Mouse (Mus musculus): ENCODE measurements around the gene Clint1. TPM values are rescaled to one million over a fixed set of nuclear protein-coding genes. Genes with fewer than 3 reads are reported as not detected.

The Clint1 gene
- polyA plus RNA-seq, 1 experiment from 2014 or later: 72.7 TPM

- Histone ChIP-seq H3K4me3 (ENCODE audit: low read depth, low read length) (no peak overlapping the region), H3K36me3 (ENCODE audit: insufficient read depth) (peaks cover 71% of the 10 kb centered on the region), H3K9ac (no peak overlapping the region), H3K4me2 (no peak overlapping the region), H3K27me3 (ENCODE audit: insufficient read depth, low read length) (no peaks in the 10 kb centered on the region), H3K27ac (ENCODE audit: low read depth) (no peak overlapping the region), H3K9me3 (ENCODE audit: low read depth, low read length) (no peaks in the 10 kb centered on the region), H3K4me1 (ENCODE audit: insufficient read depth) (no peaks in the 10 kb centered on the region)
- 96% methylated on average over 7 of the region's 7 CpGs for WGBS
- DNase-seq (no peak), ATAC-seq (ENCODE audit: insufficient read depth) (no peak)
- TF ChIP-seq CTCF (IDR thresholded peaks at IDR 0.05; ENCODE audit: low read depth): no peak
Measured at GRCm38 (mm10) chr11:45908894-45909293, 57.0 kb downstream of the Clint1 start.

- no peak overlapping the region for H3K27ac ChIP-seq (ENCODE audit: low read depth)
- no peak overlapping the region for H3K4me3 ChIP-seq (ENCODE audit: low read depth, low read length)
- no peak for ATAC-seq (ENCODE audit: insufficient read depth)
- H3K36me3 ChIP-seq (ENCODE audit: insufficient read depth): peaks cover 64% of the 10 kb centered on the region
- no peak for TF ChIP-seq CTCF (IDR thresholded peaks at IDR 0.05; ENCODE audit: low read depth)
- H3K9ac ChIP-seq: no peak overlapping the region
- no peaks in the 10 kb centered on the region for H3K4me1 ChIP-seq (ENCODE audit: insufficient read depth)
- WGBS: 90% methylated on average over 5 of the region's 5 CpGs
- H3K27me3 ChIP-seq (ENCODE audit: insufficient read depth, low read length): no peaks in the 10 kb centered on the region
- no peak for DNase-seq
- no peaks in the 10 kb centered on the region for H3K9me3 ChIP-seq (ENCODE audit: low read depth, low read length)
- no peak overlapping the region for H3K4me2 ChIP-seq
Measured at GRCm38 (mm10) chr11:45910701-45911100, 58.9 kb downstream of the Clint1 start.

DNA sequence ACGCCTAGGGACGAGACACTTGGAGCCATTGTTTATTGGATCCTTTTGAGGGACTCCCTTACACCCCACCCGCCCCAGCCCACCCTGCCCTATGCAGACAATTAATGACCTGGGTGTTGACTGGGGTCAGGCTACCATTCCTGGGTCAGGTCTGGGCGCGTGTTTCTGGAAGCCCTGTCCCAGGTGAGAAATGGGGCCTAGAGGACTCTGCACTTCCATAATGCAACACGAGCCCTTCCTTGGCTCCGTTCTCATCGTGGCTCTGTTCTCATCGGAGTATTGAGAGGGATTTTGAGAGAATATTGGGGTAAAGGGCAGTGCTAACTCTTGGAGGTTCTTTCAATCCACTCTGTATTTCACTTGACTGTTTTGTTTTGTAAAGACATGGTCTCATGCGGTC is 64.3 kb downstream of the Clint1 start:
- H3K4me2 ChIP-seq: no peak overlapping the region
- 78% methylated on average over 10 of the region's 10 CpGs for WGBS

GRCm38 (mm10) chr11:45918018-45918417 is 66.2 kb downstream of the Clint1 start:
- ATAC-seq (ENCODE audit: insufficient read depth) (no peak), DNase-seq (no peak)
- Histone ChIP-seq H3K36me3 (ENCODE audit: insufficient read depth) (no peaks in the 10 kb centered on the region), H3K9me3 (ENCODE audit: low read depth, low read length) (no peaks in the 10 kb centered on the region), H3K9ac (no peak overlapping the region), H3K27ac (ENCODE audit: low read depth) (no peak overlapping the region), H3K4me3 (ENCODE audit: low read depth, low read length) (no peak overlapping the region), H3K4me2 (no peak overlapping the region), H3K27me3 (ENCODE audit: insufficient read depth, low read length) (no peaks in the 10 kb centered on the region), H3K4me1 (ENCODE audit: insufficient read depth) (no peaks in the 10 kb centered on the region)
- 87% methylated on average over 6 of the region's 6 CpGs for WGBS
- no peak for TF ChIP-seq CTCF (IDR thresholded peaks at IDR 0.05; ENCODE audit: low read depth)

More for the DNA sequence above, 64.3 kb downstream of the Clint1 start:
- no peaks in the 10 kb centered on the region for H3K4me1 ChIP-seq (ENCODE audit: insufficient read depth)
- TF ChIP-seq CTCF (IDR thresholded peaks at IDR 0.05; ENCODE audit: low read depth): no peak
- peaks cover 14% of the 10 kb centered on the region for H3K36me3 ChIP-seq (ENCODE audit: insufficient read depth)
- H3K4me3 ChIP-seq (ENCODE audit: low read depth, low read length): no peak overlapping the region
- no peak for DNase-seq
- H3K27ac ChIP-seq (ENCODE audit: low read depth): no peak overlapping the region
- H3K9ac ChIP-seq: no peak overlapping the region
- H3K9me3 ChIP-seq (ENCODE audit: low read depth, low read length): no peaks in the 10 kb centered on the region
- no peaks in the 10 kb centered on the region for H3K27me3 ChIP-seq (ENCODE audit: insufficient read depth, low read length)
- ATAC-seq (ENCODE audit: insufficient read depth): no peak

DNA sequence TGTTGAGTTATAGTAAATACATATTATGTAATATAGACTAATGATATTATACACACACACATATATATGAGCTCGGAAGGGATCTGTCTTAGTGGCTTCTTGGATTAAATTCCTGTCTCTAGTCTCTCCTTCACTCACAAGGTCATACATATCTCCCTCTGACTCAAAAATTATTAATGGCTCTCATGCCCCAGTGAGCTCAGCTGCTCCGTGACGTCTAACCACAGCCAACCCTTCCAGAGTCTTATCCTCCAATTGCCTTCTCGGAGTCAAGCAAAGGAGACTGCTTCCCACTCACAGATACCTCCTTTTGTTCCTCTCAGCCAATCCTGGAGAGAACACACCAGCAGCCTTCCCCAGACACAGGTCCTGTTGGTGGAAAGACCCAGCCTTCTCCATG is 67.0 kb downstream of the Clint1 start:
- Histone ChIP-seq H3K36me3 (ENCODE audit: insufficient read depth) (no peaks in the 10 kb centered on the region), H3K4me3 (ENCODE audit: low read depth, low read length) (no peak overlapping the region), H3K4me2 (no peak overlapping the region), H3K4me1 (ENCODE audit: insufficient read depth) (no peaks in the 10 kb centered on the region), H3K9me3 (ENCODE audit: low read depth, low read length) (no peaks in the 10 kb centered on the region), H3K27me3 (ENCODE audit: insufficient read depth, low read length) (no peaks in the 10 kb centered on the region), H3K9ac (no peak overlapping the region), H3K27ac (ENCODE audit: low read depth) (no peak overlapping the region)
- ATAC-seq (ENCODE audit: insufficient read depth) (no peak), DNase-seq (no peak)
- 75% methylated on average over 4 of the region's 4 CpGs for WGBS
- no peak for TF ChIP-seq CTCF (IDR thresholded peaks at IDR 0.05; ENCODE audit: low read depth)

DNA sequence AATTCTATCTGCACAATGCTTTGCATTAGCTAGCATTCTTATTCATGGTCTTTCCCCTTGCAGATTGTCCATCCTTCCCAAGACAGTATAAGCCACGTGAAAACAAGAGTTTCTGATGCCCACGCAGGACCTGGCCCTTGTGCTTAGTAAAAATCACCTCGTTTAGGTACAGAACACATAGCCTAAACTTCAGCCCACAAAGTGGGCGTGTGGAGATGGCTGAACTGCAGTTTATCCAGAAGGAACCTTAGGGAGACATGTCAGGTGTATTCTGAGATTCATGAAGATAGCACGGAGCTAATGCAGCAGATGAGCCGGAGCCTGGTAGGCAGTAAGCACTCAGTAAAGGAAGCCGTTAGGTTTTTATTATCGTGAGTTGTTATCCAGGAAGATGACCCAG is 69.2 kb downstream of the Clint1 start:
- Histone ChIP-seq H3K36me3 (ENCODE audit: insufficient read depth) (no peaks in the 10 kb centered on the region), H3K9ac (0 out of 2 replicates have a peak overlapping the region, but pooled peaks have one; percentile 16), H3K4me1 (ENCODE audit: insufficient read depth) (no peaks in the 10 kb centered on the region), H3K27me3 (ENCODE audit: insufficient read depth, low read length) (no peaks in the 10 kb centered on the region), H3K4me3 (ENCODE audit: low read depth, low read length) (no peak overlapping the region), H3K27ac (ENCODE audit: low read depth) (no peak overlapping the region), H3K4me2 (peak overlapping the region; percentile 31; the same call in 1 of the 2 replicates), H3K9me3 (ENCODE audit: low read depth, low read length) (no peaks in the 10 kb centered on the region)
- no peak for DNase-seq
- no peak for TF ChIP-seq CTCF (IDR thresholded peaks at IDR 0.05; ENCODE audit: low read depth)
- ATAC-seq (ENCODE audit: insufficient read depth): no peak
- WGBS: 57% methylated on average over 8 of the region's 8 CpGs

- no peaks in the 10 kb centered on the region for H3K4me1 ChIP-seq (ENCODE audit: insufficient read depth)
- WGBS: 15% methylated on average over 10 of the region's 10 CpGs
- TF ChIP-seq CTCF (IDR thresholded peaks at IDR 0.05; ENCODE audit: low read depth): no peak
- no peaks in the 10 kb centered on the region for H3K27me3 ChIP-seq (ENCODE audit: insufficient read depth, low read length)
- 0 out of 2 replicates have a peak overlapping the region, but pooled peaks have one; percentile 16 for H3K9ac ChIP-seq
- no peak overlapping the region for H3K4me3 ChIP-seq (ENCODE audit: low read depth, low read length)
- DNase-seq (no peak), ATAC-seq (ENCODE audit: insufficient read depth) (no peak; the same call in 1 of the 2 replicates)
- peak overlapping the region; percentile 31 for H3K4me2 ChIP-seq
- no peaks in the 10 kb centered on the region for H3K36me3 ChIP-seq (ENCODE audit: insufficient read depth)
- no peak overlapping the region for H3K27ac ChIP-seq (ENCODE audit: low read depth)
- no peaks in the 10 kb centered on the region for H3K9me3 ChIP-seq (ENCODE audit: low read depth, low read length)
Measured at GRCm38 (mm10) chr11:45921480-45921898, 69.6 kb downstream of the Clint1 start.

DNA sequence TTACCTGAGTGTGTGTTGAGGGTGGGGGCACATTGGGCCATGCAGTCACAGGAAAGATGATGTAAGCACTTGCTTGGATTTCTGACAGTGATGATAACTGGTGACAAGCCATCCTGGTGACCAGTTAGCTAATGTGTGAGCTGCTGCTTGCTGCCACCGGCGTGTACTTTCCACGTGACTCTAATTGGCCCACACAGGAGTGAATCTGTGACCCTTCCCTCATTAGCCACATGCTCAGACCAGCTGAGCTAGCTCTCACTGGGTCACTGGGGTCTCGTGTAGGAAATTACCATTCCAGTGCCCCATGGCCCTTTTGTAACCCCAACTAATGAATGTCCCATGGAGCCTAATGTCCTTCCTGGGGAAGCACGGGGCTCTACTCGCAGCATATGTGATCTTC is 73.6 kb downstream of the Clint1 start:
- 57% methylated on average over 6 of the region's 6 CpGs for WGBS
- no peak overlapping the region for H3K4me3 ChIP-seq (ENCODE audit: low read depth, low read length)
- DNase-seq (no peak), ATAC-seq (ENCODE audit: insufficient read depth) (no peak)
- H3K4me2 ChIP-seq: no peak overlapping the region
- no peaks in the 10 kb centered on the region for H3K4me1 ChIP-seq (ENCODE audit: insufficient read depth)
- no peak for TF ChIP-seq CTCF (IDR thresholded peaks at IDR 0.05; ENCODE audit: low read depth)
- no peaks in the 10 kb centered on the region for H3K27me3 ChIP-seq (ENCODE audit: insufficient read depth, low read length)
- H3K36me3 ChIP-seq (ENCODE audit: insufficient read depth): peaks cover 11% of the 10 kb centered on the region
- H3K27ac ChIP-seq (ENCODE audit: low read depth): no peak overlapping the region
- H3K9me3 ChIP-seq (ENCODE audit: low read depth, low read length): no peaks in the 10 kb centered on the region
- H3K9ac ChIP-seq: no peak overlapping the region

Data from lung, embryonic 14.5 days (tissue).